Mouse (Mus musculus): ENCODE data around the gene Plxna1. TPM values are rescaled to one million over a fixed set of nuclear protein-coding genes. Genes with fewer than 3 reads are reported as not detected.

Gene Plxna1
- polyA plus RNA-seq, 1 experiment from 2014 or later = 26.6 TPM

- DNase-seq (ENCODE audit: extremely low spot score, low spot score) = no peak
- Histone ChIP-seq H3K4me1 (peaks cover 75% of the 10 kb centered on the region), H3K27ac (no peak overlapping the region), H3K36me3 (replicated peaks) (peaks cover 35% of the 10 kb centered on the region), H3K9me3 (no peaks in the 10 kb centered on the region), H3K4me3 (no peak overlapping the region; the same call in 1 of the 2 replicates), H3K27me3 (ENCODE audit: poor library complexity, severe bottlenecking) (peaks cover 15% of the 10 kb centered on the region)
- 91% methylated on average over 3 of the region's 3 CpGs for WGBS
Observed at GRCm38 (mm10) chr6:89359192-89359591, 3.2 kb downstream of the Plxna1 start.

DNA sequence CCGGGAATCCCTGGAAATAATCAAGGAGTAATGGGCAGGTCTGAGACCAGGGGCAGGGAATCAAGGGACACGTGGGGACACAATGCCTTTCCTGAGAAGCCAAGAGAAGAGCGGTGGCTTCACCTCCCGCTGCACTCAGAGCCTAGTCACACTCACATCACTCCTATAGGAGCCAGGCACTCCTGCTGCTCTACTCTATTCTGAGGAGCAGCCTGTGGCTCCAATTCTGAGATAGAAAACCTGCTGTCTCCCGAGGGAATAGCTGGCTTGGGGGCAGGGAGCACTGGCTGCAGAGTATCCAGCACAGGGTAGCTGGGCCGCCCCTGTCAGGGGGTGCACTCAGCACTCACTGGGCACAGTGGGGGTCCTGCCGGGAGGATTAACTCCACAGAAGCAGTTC, 6.8 kb downstream of the Plxna1 start:
- no peaks in the 10 kb centered on the region for H3K27me3 ChIP-seq (ENCODE audit: poor library complexity, severe bottlenecking)
- H3K36me3 ChIP-seq (replicated peaks) = peaks cover 69% of the 10 kb centered on the region
- peak overlapping the region; percentile 35; the same call in 1 of the 2 replicates for H3K27ac ChIP-seq
- 32% methylated on average over 7 of the region's 7 CpGs for WGBS
- H3K4me3 ChIP-seq = no peak overlapping the region
- no peaks in the 10 kb centered on the region for H3K9me3 ChIP-seq
- DNase-seq (ENCODE audit: extremely low spot score, low spot score) = no peak
- peaks cover 85% of the 10 kb centered on the region for H3K4me1 ChIP-seq

DNA sequence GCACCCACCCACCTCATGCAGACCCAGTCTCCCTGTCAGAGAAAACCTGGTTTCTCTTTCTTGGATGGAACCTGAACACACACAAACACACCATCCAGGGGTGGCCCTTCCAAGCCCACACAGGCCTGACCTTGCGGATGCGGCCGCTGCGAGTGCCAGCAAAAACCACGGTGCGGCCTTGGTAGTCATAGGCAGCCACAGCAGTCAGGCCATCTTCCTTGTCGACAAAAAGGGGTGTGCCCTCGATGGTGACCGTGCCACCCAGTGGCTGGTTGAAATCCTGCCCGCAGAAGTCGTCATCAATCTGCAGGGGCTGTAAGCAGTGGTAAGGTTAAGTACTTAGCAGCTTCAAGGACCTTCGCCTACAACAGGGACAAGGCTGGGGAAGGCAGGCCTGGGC, 7.7 kb downstream of the Plxna1 start:
- Histone ChIP-seq H3K27me3 (ENCODE audit: poor library complexity, severe bottlenecking) (no peaks in the 10 kb centered on the region), H3K9me3 (no peaks in the 10 kb centered on the region), H3K27ac (0 out of 2 replicates have a peak overlapping the region, but pooled peaks have one; percentile 20), H3K4me1 (peaks cover 85% of the 10 kb centered on the region), H3K4me3 (no peak overlapping the region), H3K36me3 (replicated peaks) (peaks cover 79% of the 10 kb centered on the region)
- WGBS = 87% methylated on average over 12 of the region's 12 CpGs
- DNase-seq (ENCODE audit: extremely low spot score, low spot score) = no peak

DNA sequence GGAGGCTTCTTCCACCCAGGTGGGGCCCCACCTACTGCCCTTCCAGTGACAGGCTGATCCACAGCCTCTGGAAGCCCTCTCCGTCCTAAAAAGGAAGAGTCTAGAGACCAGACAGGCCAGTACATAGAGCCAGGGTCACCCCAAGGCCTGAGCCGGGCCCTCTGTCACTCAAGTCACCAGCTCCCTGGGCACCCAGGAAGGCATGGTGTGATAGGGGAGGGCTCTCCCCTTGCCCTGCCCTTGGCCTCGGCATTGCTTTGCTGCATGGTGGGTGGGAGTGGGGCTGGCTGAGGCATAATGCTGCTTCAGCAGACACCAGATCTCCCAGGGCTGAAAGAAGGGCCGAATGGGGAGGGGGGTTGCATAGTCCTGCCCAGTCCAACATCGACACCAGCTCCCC, 8.3 kb downstream of the Plxna1 start:
- no peak for DNase-seq (ENCODE audit: extremely low spot score, low spot score)
- WGBS = 92% methylated on average over 5 of the region's 5 CpGs
- H3K4me3 ChIP-seq = no peak overlapping the region
- peaks cover 85% of the 10 kb centered on the region for H3K36me3 ChIP-seq (replicated peaks)
- H3K27me3 ChIP-seq (ENCODE audit: poor library complexity, severe bottlenecking) = no peaks in the 10 kb centered on the region
- peaks cover 81% of the 10 kb centered on the region for H3K4me1 ChIP-seq
- H3K27ac ChIP-seq = 0 out of 2 replicates have a peak overlapping the region, but pooled peaks have one; percentile 20
- H3K9me3 ChIP-seq = no peaks in the 10 kb centered on the region

- no peak for DNase-seq (ENCODE audit: extremely low spot score, low spot score)
- Histone ChIP-seq H3K27ac (peak overlapping the region; percentile 36), H3K4me1 (peaks cover 75% of the 10 kb centered on the region), H3K9me3 (no peaks in the 10 kb centered on the region), H3K27me3 (ENCODE audit: poor library complexity, severe bottlenecking) (no peaks in the 10 kb centered on the region), H3K36me3 (replicated peaks) (peaks cover 95% of the 10 kb centered on the region), H3K4me3 (no peak overlapping the region)
- 81% methylated on average over 8 of the region's 8 CpGs for WGBS
Observed at GRCm38 (mm10) chr6:89353101-89353500, 9.3 kb downstream of the Plxna1 start.

- no peak for DNase-seq (ENCODE audit: extremely low spot score, low spot score)
- Histone ChIP-seq H3K4me3 (no peak overlapping the region), H3K4me1 (peaks cover 70% of the 10 kb centered on the region), H3K27me3 (ENCODE audit: poor library complexity, severe bottlenecking) (no peaks in the 10 kb centered on the region), H3K9me3 (no peaks in the 10 kb centered on the region), H3K27ac (peak overlapping the region; percentile 74), H3K36me3 (replicated peaks) (peaks cover 99% of the 10 kb centered on the region)
- 43% methylated on average over 5 of the region's 5 CpGs for WGBS
Observed at GRCm38 (mm10) chr6:89351441-89352137, 10.8 kb downstream of the Plxna1 start.

- Histone ChIP-seq H3K27ac (0 out of 2 replicates have a peak overlapping the region, but pooled peaks have one; percentile 20), H3K27me3 (ENCODE audit: poor library complexity, severe bottlenecking) (no peaks in the 10 kb centered on the region), H3K4me3 (no peak overlapping the region), H3K9me3 (no peaks in the 10 kb centered on the region), H3K4me1 (peaks cover 67% of the 10 kb centered on the region), H3K36me3 (replicated peaks) (peaks cover 98% of the 10 kb centered on the region)
- DNase-seq (ENCODE audit: extremely low spot score, low spot score) = no peak
- 87% methylated on average over 2 of the region's 2 CpGs for WGBS
Observed at GRCm38 (mm10) chr6:89350520-89350919, 11.9 kb downstream of the Plxna1 start.

DNA sequence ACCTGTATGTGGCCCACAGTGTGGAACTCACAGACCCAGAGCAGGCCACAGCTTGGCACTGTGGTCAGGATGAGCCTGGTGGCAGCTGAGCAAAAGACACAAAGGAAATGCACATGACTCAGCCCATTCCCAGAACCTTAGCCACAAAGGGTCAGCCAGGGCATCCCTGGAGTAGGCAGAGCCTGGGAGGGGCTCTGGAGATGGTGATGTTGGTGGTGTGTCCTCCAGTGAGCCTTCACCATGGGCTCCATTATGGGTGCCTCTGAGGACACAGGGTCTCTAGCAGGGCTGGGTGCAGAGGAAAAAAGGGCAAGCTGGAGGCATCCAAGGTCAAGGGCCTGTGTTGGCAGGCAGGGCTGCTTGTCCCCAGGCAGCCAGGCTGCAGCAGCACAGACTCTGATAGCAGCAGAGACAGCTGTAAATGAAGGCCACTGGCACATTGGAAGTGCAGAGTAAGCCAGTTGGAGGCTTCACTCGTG, 12.3 kb downstream of the Plxna1 start:
- Histone ChIP-seq H3K36me3 (replicated peaks) (peaks cover 93% of the 10 kb centered on the region), H3K27ac (0 out of 2 replicates have a peak overlapping the region, but pooled peaks have one; percentile 15), H3K9me3 (no peaks in the 10 kb centered on the region), H3K27me3 (ENCODE audit: poor library complexity, severe bottlenecking) (no peaks in the 10 kb centered on the region), H3K4me3 (no peak overlapping the region), H3K4me1 (peaks cover 67% of the 10 kb centered on the region)
- 75% methylated on average over 1 of the region's 1 CpGs for WGBS
- no peak for DNase-seq (ENCODE audit: extremely low spot score, low spot score)

DNA sequence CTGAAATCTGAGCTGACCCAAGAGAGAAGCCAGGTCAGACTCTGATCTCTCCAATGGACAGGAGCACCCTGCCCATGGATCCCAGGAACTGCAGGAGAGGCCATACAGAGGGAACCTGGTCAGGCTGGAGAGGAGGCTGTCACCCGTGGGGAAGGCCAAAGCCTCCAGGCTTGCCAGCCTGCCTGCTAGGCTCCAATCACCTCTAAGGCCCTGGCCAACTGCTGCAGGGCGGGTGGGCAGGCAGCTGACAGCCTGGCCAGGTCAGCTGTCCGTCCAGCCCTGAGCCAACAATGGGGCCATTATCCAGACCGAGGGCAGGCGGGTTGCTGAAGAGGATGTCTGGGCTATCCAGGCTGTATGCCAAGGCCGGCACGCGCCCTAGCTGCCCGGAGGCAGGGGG, 14.1 kb downstream of the Plxna1 start:
- 78% methylated on average over 9 of the region's 9 CpGs for WGBS
- H3K9me3 ChIP-seq = no peaks in the 10 kb centered on the region
- H3K27me3 ChIP-seq (ENCODE audit: poor library complexity, severe bottlenecking) = no peaks in the 10 kb centered on the region
- peaks cover 63% of the 10 kb centered on the region for H3K4me1 ChIP-seq
- H3K4me3 ChIP-seq = no peak overlapping the region
- no peak for DNase-seq (ENCODE audit: extremely low spot score, low spot score)
- H3K27ac ChIP-seq = no peak overlapping the region
- H3K36me3 ChIP-seq (replicated peaks) = peaks cover 87% of the 10 kb centered on the region

DNA sequence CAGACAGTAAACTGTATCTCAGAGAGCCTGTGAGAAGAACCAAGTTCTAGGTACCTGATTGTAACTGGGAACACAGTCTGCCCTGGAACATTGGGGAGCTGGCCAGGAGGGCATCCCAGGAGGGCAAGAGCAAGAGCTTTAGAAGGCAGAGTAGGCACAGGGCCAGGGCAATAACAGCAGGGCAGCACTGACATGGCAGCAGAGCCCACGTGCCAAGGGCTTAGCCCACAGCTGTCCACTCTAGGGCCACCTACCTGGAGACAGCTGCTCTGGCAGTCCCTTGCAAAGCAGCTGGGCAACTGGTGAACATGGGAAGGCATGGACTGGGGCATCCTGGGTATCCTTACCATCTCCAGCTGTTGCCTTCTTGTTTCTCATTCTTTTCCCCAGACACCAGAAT, 14.6 kb downstream of the Plxna1 start:
- Histone ChIP-seq H3K36me3 (replicated peaks) (peaks cover 87% of the 10 kb centered on the region), H3K4me3 (no peak overlapping the region), H3K4me1 (peaks cover 58% of the 10 kb centered on the region), H3K27ac (no peak overlapping the region), H3K9me3 (no peaks in the 10 kb centered on the region), H3K27me3 (ENCODE audit: poor library complexity, severe bottlenecking) (no peaks in the 10 kb centered on the region)
- WGBS = 100% methylated on average over 1 of the region's 1 CpGs
- DNase-seq (ENCODE audit: extremely low spot score, low spot score) = no peak

DNA sequence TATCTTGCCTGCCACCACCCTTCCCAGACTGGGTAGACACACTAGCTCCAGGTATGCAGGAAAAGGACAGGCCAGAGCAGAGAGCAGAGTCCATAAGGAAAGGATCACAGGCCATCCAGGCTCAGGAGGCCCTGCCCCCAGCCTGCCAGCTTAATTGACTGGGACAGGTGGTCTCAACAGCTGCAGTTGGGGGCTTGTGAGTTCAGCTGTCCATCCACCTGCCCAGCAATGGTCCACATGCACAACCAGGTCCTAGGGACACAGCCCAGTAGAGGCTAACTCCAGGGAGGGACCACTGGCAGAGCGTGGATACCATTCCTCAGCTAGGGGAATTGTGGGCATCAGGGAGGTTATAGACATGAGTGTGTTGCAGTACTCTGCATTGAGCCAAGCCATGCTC, 16.6 kb downstream of the Plxna1 start:
- H3K27me3 ChIP-seq (ENCODE audit: poor library complexity, severe bottlenecking) = no peaks in the 10 kb centered on the region
- peak overlapping the region; percentile 83 for H3K27ac ChIP-seq
- no peak for DNase-seq (ENCODE audit: extremely low spot score, low spot score)
- H3K4me1 ChIP-seq = peaks cover 40% of the 10 kb centered on the region
- no peak overlapping the region for H3K4me3 ChIP-seq
- 98% methylated on average over 1 of the region's 1 CpGs for WGBS
- peaks cover 88% of the 10 kb centered on the region for H3K36me3 ChIP-seq (replicated peaks)
- H3K9me3 ChIP-seq = no peaks in the 10 kb centered on the region

GRCm38 (mm10) chr6:89345486-89345785, 17.0 kb downstream of the Plxna1 start:
- Histone ChIP-seq H3K36me3 (replicated peaks) (peaks cover 88% of the 10 kb centered on the region), H3K4me1 (peaks cover 36% of the 10 kb centered on the region), H3K4me3 (no peak overlapping the region), H3K9me3 (no peaks in the 10 kb centered on the region), H3K27me3 (ENCODE audit: poor library complexity, severe bottlenecking) (no peaks in the 10 kb centered on the region), H3K27ac (peak overlapping the region; percentile 83)
- 81% methylated on average over 3 of the region's 3 CpGs for WGBS
- DNase-seq (ENCODE audit: extremely low spot score, low spot score) = no peak

- no peaks in the 10 kb centered on the region for H3K27me3 ChIP-seq (ENCODE audit: poor library complexity, severe bottlenecking)
- no peaks in the 10 kb centered on the region for H3K9me3 ChIP-seq
- peak; percentile 62 for DNase-seq (ENCODE audit: extremely low spot score, low spot score)
- peaks cover 30% of the 10 kb centered on the region for H3K4me1 ChIP-seq
- no peak overlapping the region for H3K4me3 ChIP-seq
- WGBS = 31% methylated on average over 10 of the region's 10 CpGs
- peaks cover 88% of the 10 kb centered on the region for H3K36me3 ChIP-seq (replicated peaks)
- peak overlapping the region; percentile 83 for H3K27ac ChIP-seq
Observed at GRCm38 (mm10) chr6:89344613-89345485, 17.6 kb downstream of the Plxna1 start.
